Mouse (Mus musculus) limb, embryonic 14.5 days (tissue): Measurements from ENCODE around the gene Lta. TPM values are rescaled to one million over a fixed set of nuclear protein-coding genes. Genes with fewer than 3 reads are reported as not detected.

Source experiments
- ATAC-seq: fragments of 200-750 bp; cut with Nextera tagmentation; 2 replicates; pipeline ENCODE4 v1.8.0; 2017; ENCODE audit warnings: low read depth, moderate number of reproducible peaks, moderate TSS enrichment; ENCODE audit not compliant: low FRiP score
- DNase-seq: peaks from one replicate; pipeline ENCODE4 v3.0.0-alpha.2; 2015; ENCODE audit warnings: low spot score
- H3K27ac ChIP-seq: fragments of 300-500 bp; sonication (generic); replicated peaks from 2 replicates; pipeline ENCODE4 v1.5.1; 2014; ENCODE audit warnings: low read depth, mild to moderate bottlenecking, low read length, moderate library complexity, mixed read lengths
- H3K27me3 ChIP-seq: fragments of 300-500 bp; sonication (generic); 2 replicates; pipeline ENCODE4 v1.6.1; 2014; ENCODE audit warnings: low read length, mixed read lengths; ENCODE audit not compliant: control insufficient read depth, insufficient read depth
- H3K36me3 ChIP-seq: fragments of 300-500 bp; sonication (generic); 2 replicates; pipeline ENCODE4 v1.6.1; 2014; ENCODE audit warnings: mild to moderate bottlenecking, low read length, moderate library complexity, mixed read lengths; ENCODE audit not compliant: control insufficient read depth, insufficient read depth
- H3K4me1 ChIP-seq: fragments of 300-500 bp; sonication (generic); 2 replicates; pipeline ENCODE4 v1.6.1; 2014; ENCODE audit warnings: antibody characterized with exemption, low read length, mixed read lengths; ENCODE audit not compliant: control insufficient read depth, insufficient read depth
- H3K4me2 ChIP-seq: fragments of 300-500 bp; sonication (generic); replicated peaks from 2 replicates; pipeline ENCODE4 v1.6.1; 2014; ENCODE audit warnings: low read depth, mild to moderate bottlenecking, low read length, moderate library complexity; ENCODE audit not compliant: severe bottlenecking
- H3K4me3 ChIP-seq: fragments of 300-500 bp; sonication (generic); replicated peaks from 2 replicates; pipeline ENCODE4 v1.5.1; 2014; ENCODE audit warnings: low read length
- H3K9ac ChIP-seq: fragments of 300-500 bp; sonication (generic); 2 replicates; pipeline ENCODE4 v1.6.1; 2014; ENCODE audit warnings: mild to moderate bottlenecking, low read depth, low read length, moderate library complexity; ENCODE audit not compliant: severe bottlenecking
- H3K9me3 ChIP-seq: fragments of 300-500 bp; sonication (generic); 2 replicates; pipeline ENCODE4 v1.6.1; 2016; ENCODE audit warnings: low read length; ENCODE audit not compliant: control insufficient read depth
- POLR2A ChIP-seq: fragments of 200-500 bp; IDR thresholded peaks from 2 replicates; pipeline ENCODE4 v1.8.0; 2012; ENCODE audit warnings: inconsistent platforms, mild to moderate bottlenecking, moderate library complexity, borderline replicate concordance; ENCODE audit not compliant: insufficient read depth, insufficient read length; ENCODE audit errors: extremely low read depth
- WGBS: fragments of 180-500 bp; shearing (Covaris S2); extraction: QIAGEN DNeasy Blood & Tissue Kit; methylation state at CpG from one replicate; pipeline ENCODE4 v1.1.7; 2014; 5-methylcytosine and 5-hydroxymethylcytosine counted together
- polyA plus RNA-seq, 2 experiments: library from polyadenylated mRNA; depleted of rRNA in 1 of 2; stranded (reverse) in 1 of 2; unstranded in 1 of 2; fragments of >200 nt; fragmentation: Nextera tagmentation in 1 of 2; extraction: Ambion mirVana in 1 of 2; gene quantifications; 2 replicates each; pipeline versions ENCODE4 v1.2.1 to v1.2.3; 2012 to 2014

The Lta gene
- polyA plus RNA-seq, 2 experiments: 0.39 TPM; not detected in 1

GRCm38 (mm10) chr17:35195631-35196320 lies 9.4 kb downstream of the Lta start:
- 1% methylated on average over 63 of the region's 66 CpGs for WGBS
- Histone ChIP-seq H3K4me3 (peak overlapping the region; percentile 40), H3K36me3 (no peaks in the 10 kb centered on the region), H3K27ac (no peak overlapping the region), H3K4me2 (peak overlapping the region; percentile 62), H3K9me3 (no peaks in the 10 kb centered on the region), H3K27me3 (peaks cover 21% of the 10 kb centered on the region), H3K4me1 (peaks cover 4% of the 10 kb centered on the region; the same call in 1 of the 2 replicates), H3K9ac (peak overlapping the region; percentile 40; the same call in 1 of the 2 replicates)
- DNase-seq: peak; percentile 74
- ATAC-seq: peak; percentile 75
- no peak for TF ChIP-seq POLR2A

GRCm38 (mm10) chr17:35194844-35195630 lies 10.1 kb downstream of the Lta start:
- H3K36me3 ChIP-seq: no peaks in the 10 kb centered on the region
- no peak overlapping the region for H3K27ac ChIP-seq
- no peak for DNase-seq
- no peak for TF ChIP-seq POLR2A
- H3K4me3 ChIP-seq: peak overlapping the region; percentile 40
- H3K9ac ChIP-seq: peak overlapping the region; percentile 40; the same call in 1 of the 2 replicates
- H3K4me2 ChIP-seq: peak overlapping the region; percentile 62
- H3K9me3 ChIP-seq: no peaks in the 10 kb centered on the region
- H3K27me3 ChIP-seq: peaks cover 21% of the 10 kb centered on the region
- WGBS: 40% methylated on average over 18 of the region's 19 CpGs
- ATAC-seq: no peak
- H3K4me1 ChIP-seq: peaks cover 4% of the 10 kb centered on the region; the same call in 1 of the 2 replicates

GRCm38 (mm10) chr17:35193881-35194843 lies 11.0 kb downstream of the Lta start, which contains the start of gene Ltb:
TSS of gene Ltb (plus strand) at chr17:35194439.
- WGBS: 59% methylated on average over 27 of the region's 28 CpGs
- TF ChIP-seq POLR2A: no peak
- Histone ChIP-seq H3K4me1 (peaks cover 4% of the 10 kb centered on the region; the same call in 1 of the 2 replicates), H3K27ac (no peak within 1 kb of the TSS), H3K9ac (no peak within 1 kb of the TSS), H3K36me3 (no peaks in the 10 kb centered on the region), H3K4me2 (peak within 1 kb of the TSS; percentile 62), H3K9me3 (no peaks in the 10 kb centered on the region), H3K4me3 (peak within 1 kb of the TSS; percentile 40), H3K27me3 (peaks cover 21% of the 10 kb centered on the region)
- no peak for ATAC-seq
- no peak for DNase-seq

DNA sequence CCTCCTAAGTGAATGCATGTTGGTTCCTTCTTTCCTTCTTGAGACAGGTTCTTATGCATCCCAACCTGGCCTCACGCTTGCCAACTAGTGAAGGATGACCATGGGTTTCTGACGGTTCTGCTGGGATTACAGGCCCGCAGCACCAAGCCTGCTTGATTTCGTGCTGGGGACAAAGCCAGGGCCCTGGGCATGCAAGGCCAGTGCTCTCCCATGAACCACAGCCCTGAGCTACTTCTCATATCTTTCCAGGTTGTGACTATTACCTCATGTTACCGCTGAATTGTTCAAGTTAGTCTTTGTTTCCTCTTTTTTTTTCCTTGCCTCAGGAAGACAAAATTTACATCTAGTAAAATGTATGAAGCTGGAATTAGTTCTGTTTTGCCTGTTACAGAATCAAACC lies 12.2 kb downstream of the Lta start:
- H3K9me3 ChIP-seq: no peaks in the 10 kb centered on the region
- peaks cover 21% of the 10 kb centered on the region for H3K27me3 ChIP-seq
- H3K4me3 ChIP-seq: no peak overlapping the region
- no peak for ATAC-seq
- 86% methylated on average over 5 of the region's 5 CpGs for WGBS
- H3K27ac ChIP-seq: no peak overlapping the region
- peaks cover 4% of the 10 kb centered on the region; the same call in 1 of the 2 replicates for H3K4me1 ChIP-seq
- no peak for DNase-seq
- TF ChIP-seq POLR2A: no peak
- no peak overlapping the region for H3K4me2 ChIP-seq
- no peaks in the 10 kb centered on the region for H3K36me3 ChIP-seq
- H3K9ac ChIP-seq: no peak overlapping the region
